Mouse (Mus musculus) activated CD4-positive, CD25-positive, alpha-beta regulatory T cell, adult 4 months (primary cell): ENCODE measurements around the gene Klrb1c. TPM values are rescaled to one million over a fixed set of nuclear protein-coding genes. Genes with fewer than 3 reads are reported as not detected.
A peak's percentile ranks its signal among the peaks of the same experiment; 100 is the strongest.
"Not testable (repeated sequence)": the region's sequence is repeated elsewhere in the genome, so short reads cannot be mapped to it uniquely, and the experiment has no call there.

Experiments
- ATAC-seq: one replicate; pipeline ENCODE4 v1.8.0; 2017
- polyA plus RNA-seq, 2 experiments: library from polyadenylated mRNA; unstranded; fragments of 100-300 nt; shearing (Covaris generic); gene quantifications; one replicate each; pipeline ENCODE4 v1.2.1; 2017

The Klrb1c gene
- polyA plus RNA-seq, 2 experiments from 2014 or later = 1.5 to 3.8 TPM

DNA sequence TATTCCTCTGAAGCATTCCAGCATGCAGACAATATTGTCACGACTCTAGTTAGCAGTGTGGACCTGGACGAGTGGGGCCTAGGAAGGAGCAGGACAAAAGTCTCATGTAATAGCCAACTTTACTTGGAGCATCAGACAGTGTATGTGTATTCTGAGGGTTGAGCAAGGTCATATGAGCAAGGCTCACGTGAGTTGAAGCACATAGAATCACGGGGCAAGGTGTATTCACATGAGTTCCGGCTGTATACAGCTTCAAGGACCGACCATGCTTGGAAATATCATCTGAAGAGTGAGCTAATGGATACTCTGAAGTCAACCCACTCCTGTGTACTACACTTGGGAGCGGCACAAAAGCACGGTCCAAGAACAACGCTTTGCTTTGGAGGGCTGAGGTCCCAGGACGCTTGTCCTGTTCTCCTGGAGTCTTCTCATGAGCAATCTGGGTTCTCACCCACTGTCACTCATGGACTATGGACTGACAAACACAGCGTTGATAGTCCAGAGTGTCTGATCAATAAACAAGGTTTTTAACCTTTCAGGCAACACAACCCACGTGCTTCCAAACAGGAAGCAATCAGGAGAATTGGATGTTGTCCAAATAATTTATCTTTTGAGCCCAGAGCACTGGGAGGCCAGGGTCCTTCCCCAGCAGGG, 34.1 kb downstream of the Klrb1c start:
- not testable (repeated sequence) for ATAC-seq

DNA sequence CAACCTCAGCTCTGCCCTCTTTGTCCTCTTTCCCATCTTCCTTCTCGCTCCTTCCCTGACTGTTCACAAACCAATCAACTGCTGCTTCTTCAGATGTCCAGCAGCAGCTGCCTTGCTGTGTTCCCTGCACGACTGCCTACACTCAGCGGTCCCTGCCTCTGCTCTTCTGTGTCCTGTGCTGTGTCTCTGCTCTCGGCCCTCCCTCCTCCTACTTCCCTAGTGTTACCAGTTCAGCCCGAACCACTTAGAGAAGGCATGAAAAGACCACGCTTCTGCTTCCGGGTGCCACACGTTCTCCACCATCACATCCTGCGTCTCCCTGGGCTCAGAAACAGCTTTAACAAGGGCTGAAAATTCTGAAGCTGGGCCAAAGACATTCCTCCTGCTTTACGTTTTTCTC, 34.8 kb downstream of the Klrb1c start:
- ATAC-seq = not testable (repeated sequence)

DNA sequence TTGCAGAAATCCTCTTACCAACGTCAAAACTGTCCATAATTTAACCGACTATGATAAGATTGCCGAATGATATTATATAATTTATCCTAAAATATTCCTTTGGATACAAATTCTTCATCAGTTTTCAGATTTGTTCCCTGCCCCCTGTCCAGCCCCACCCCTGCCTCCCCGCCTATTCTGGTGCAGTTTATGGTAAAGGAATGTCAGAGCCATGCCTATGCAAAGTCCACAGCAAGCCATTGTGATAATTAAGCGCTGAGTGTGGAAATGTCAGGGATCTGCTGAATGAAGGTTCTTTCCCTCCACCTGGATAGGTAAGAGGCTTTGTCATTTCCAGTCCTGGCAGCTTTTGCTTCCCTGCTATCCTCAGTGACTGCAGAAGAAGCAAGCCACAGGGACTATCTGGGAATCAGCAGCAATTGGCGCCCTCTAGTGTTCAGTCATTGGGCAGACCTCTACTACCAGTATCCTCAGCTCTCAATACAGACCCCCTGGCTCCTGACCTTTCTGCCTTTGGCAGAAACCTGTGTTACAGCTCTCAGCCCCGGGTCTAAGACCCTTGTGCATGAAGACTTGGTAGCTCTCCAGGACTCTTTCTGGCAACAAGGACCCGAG, 35.3 kb downstream of the Klrb1c start:
- ATAC-seq = peak; percentile 57

DNA sequence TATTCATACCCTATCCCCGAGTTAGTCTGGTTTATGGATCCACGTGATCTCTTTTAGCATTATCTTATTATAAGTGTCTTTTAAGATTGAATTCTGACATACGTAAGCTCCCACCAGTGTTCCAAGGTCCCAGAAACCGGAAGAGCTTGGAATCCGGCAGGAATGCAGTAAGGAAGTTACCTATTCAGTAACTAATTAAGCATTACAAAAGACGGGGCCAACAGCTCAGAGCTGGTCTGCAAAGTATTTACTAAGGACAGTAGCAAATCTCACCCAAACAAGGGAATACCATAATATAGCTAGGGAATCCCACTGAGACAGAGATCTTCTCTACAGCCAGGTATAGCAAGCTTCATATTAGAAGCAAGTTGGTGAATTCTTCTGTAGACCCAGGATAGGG, 42.0 kb downstream of the Klrb1c start:
- not testable (repeated sequence) for ATAC-seq

DNA sequence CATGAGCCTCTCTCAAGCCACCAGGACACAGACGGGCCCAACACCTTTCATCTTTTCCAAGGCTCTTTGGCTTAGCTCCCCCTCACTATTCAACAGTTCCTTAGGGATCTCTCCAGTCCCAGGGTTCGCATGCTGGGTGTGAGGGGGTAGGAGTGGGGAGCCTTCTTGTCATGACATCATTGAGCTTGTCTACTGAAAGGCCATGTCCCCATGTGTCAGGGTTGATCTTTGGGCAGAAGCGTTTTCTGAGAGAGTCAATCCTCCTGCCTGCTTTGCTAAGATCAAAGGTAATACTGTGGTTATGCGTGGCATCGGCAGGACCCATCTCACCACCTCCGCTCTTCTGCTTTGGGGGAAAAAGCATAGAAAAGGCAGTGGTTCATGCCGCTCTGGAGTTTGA, 51.6 kb downstream of the Klrb1c start:
- ATAC-seq = no peak

DNA sequence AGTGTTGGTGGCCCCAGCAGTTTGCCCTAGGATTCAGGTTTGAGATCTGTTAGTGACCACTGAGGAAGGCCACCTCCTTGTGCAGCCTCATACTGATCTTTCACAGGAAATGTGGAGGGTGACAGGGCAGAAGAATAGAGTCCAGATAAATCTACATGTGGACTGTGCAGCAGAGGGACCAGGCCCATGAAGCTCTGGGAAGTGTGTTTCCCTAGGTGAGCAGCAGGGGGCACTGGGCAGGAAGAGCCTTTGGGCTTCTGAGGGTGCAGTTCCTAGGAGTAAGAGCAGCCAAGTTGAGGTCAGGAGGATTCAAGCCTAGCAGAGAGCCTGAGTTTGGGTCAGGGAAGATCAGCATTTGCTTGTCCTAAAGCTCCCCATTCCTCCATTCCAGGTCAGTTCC, 52.9 kb downstream of the Klrb1c start:
- ATAC-seq = no peak

DNA sequence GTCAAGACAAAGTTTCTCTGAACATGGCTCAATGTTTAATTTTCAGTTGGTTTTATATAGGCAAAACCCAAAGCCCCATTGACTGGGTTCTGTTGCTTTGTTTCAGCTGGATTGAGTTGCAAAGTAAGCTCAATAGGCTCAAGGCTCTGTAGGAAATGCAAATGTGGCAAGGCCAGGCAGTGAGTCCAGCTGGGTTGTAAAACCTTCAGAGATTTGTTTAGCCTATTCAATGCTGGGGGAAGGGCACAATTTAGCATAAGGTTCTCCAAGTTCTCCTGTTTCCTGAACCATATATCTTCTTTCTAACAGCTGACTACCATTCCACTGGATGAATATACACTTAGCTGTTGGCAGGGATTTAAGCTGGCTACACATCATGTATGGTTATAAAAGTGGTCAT, 54.1 kb downstream of the Klrb1c start:
- ATAC-seq = no peak

DNA sequence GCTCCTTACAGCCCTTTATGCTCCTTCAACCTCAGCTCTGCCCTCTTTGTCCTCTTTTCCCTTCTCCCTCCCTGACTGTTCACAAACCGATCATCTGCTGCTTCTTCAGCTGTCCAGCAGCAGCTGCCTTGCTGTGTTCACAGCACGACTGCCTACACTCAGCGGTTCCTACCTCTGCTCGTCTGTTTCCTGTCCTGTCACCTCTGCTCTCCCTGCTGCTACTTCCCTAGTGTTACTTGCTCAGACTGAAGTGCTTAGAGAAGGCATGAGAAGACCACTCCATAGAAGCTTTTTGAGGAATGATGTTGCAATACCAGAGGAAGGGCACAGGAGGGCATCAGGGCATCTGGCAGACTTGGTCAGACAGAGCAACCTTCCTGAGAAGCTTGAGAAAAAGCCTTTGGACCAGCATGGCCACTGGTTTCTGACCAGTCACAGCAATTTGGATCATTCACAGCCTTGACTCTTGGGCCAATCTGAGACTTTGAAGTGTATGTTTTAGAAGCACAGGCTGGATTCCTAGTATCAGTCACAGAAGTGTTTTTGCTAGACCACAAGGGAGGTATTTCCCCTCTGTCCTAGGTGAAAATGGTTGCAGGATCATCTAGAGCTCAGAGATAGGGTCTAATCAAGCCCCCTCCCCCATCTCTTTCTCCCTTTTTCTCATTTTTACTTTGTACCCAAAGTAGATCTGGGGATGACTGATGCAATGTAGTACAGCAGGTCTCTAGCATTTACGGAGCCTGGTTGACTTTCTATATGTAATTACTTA, 54.9 kb downstream of the Klrb1c start:
- ATAC-seq = no peak

DNA sequence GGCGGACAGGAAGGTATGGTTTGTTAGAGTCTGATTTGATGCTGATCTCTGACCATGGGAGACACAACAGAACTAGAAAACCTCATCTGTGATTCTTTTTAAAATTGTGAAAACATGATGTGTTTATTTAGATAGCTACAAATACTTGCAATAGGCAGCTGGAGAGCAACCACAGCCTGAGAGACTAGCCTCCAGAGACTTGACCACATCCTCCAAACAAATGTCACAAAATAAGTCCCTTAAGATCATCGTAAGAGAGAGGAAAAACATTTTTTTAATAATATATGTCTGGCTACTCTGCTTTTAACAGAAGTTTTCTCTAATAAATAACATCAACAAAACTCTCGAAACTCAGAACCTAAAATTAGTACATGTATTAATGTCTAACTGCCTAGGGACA, 57.0 kb downstream of the Klrb1c start:
- no peak for ATAC-seq

Other genes with a start within 250 kb of the Klrb1c start
- under 1 TPM in 1 of 2 experiments, not detected in 1; 0.45 TPM for gene A2ml1, start 207.6 kb downstream of the Klrb1c start, polyA plus RNA-seq
- under 1 TPM in 1 of 2 experiments, not detected in 1; 0.60 TPM for gene Klrb1a, start 165.7 kb downstream of the Klrb1c start, polyA plus RNA-seq
- not detected for gene Clec2h, start 126.8 kb downstream of the Klrb1c start, polyA plus RNA-seq
- not detected for gene Klrb1, start 66.2 kb downstream of the Klrb1c start, polyA plus RNA-seq
- gene Gm44511, start 37.1 kb upstream of the Klrb1c start, polyA plus RNA-seq = not detected
- not detected for gene Klrb1b, start 37.1 kb upstream of the Klrb1c start, polyA plus RNA-seq
- 10 to 100 TPM; 55.9 to 76.5 TPM for gene Clec2i, start 98.4 kb upstream of the Klrb1c start, polyA plus RNA-seq
- gene BC035044, start 101.9 kb upstream of the Klrb1c start, polyA plus RNA-seq = 1 to 10 TPM; 4.2 to 6.0 TPM
- gene Clec2g, start 145.2 kb upstream of the Klrb1c start, polyA plus RNA-seq = 1 to 10 TPM in 1 of 2 experiments, not detected in 1; 3.7 TPM